Comparison of ENCODE assay signal across 8 mouse cellular contexts in genomic region chr11:119190498-119190897, GRCm38 (mm10). TPM values are rescaled to one million over a fixed set of nuclear protein-coding genes. Genes with fewer than 3 reads are reported as not detected.
DNase-seq lines count a peak whose midpoint lies in the region; ATAC-seq and TF ChIP-seq lines count a peak whose summit lies in the region.

No protein-coding gene starts in this region.

- no peak for TF ChIP-seq POLR2A in limb, embryonic 14.5 days (IDR thresholded peaks at IDR 0.05; ENCODE audit: borderline replicate concordance, extremely low read depth, insufficient read depth, insufficient read length)

- ATAC-seq in intestine, embryonic 16.5 days: peak; percentile 53
- peak; percentile 76 for ATAC-seq in limb, embryonic 14.5 days (ENCODE audit: low FRiP score, low read depth)
- ATAC-seq in monocyte, adult 5-6 weeks (replicated peaks; ENCODE audit: insufficient number of reproducible peaks, low FRiP score, low TSS enrichment, poor library complexity, severe bottlenecking): peak; percentile 77

- no peak overlapping the region for H3K4me3 ChIP-seq in intestine, embryonic 16.5 days (ENCODE audit: low read length)
- no peak overlapping the region for H3K4me3 ChIP-seq in limb, embryonic 14.5 days (replicated peaks; ENCODE audit: low read length)

- DNase-seq in 3T3-L1 (ENCODE audit: low read depth, low spot score): peak; percentile 92
- peak; percentile 60 for DNase-seq in T-cell, adult 2 months (ENCODE audit: low spot score)
- DNase-seq in embryo, embryonic 10 days (ENCODE audit: low spot score): peak; percentile 73
- DNase-seq in heart, adult 11 months: peak; percentile 95
- peak; percentile 76 for DNase-seq in limb, embryonic 14.5 days (ENCODE audit: low spot score)
- peak; percentile 81 for DNase-seq in splenic B cell, adult 2 months (ENCODE audit: low read depth, low spot score)

- H3K9me3 ChIP-seq in intestine, embryonic 16.5 days (ENCODE audit: control insufficient read depth, low read length): no peaks in the 10 kb centered on the region
- H3K9me3 ChIP-seq in limb, embryonic 14.5 days (ENCODE audit: control insufficient read depth, low read length): no peaks in the 10 kb centered on the region

- no peaks in the 10 kb centered on the region for H3K27me3 ChIP-seq in intestine, embryonic 16.5 days (replicated peaks; ENCODE audit: control insufficient read depth, insufficient read depth, low read length)
- no peaks in the 10 kb centered on the region for H3K27me3 ChIP-seq in limb, embryonic 14.5 days (ENCODE audit: control insufficient read depth, insufficient read depth, low read length)
- no peaks in the 10 kb centered on the region for H3K27me3 ChIP-seq in splenic B cell, adult 2 months (ENCODE audit: control insufficient read depth, insufficient read depth, low read length, poor library complexity, severe bottlenecking)

- no peak overlapping the region for H3K4me2 ChIP-seq in intestine, embryonic 16.5 days (ENCODE audit: low read depth, low read length)
- H3K4me2 ChIP-seq in limb, embryonic 14.5 days (replicated peaks; ENCODE audit: low read depth, low read length, severe bottlenecking): no peak overlapping the region

- WGBS in intestine, embryonic 16.5 days: 18% methylated on average over 11 of the region's 11 CpGs
- 28% methylated on average over 10 of the region's 11 CpGs for WGBS in limb, embryonic 14.5 days

- H3K9ac ChIP-seq in intestine, embryonic 16.5 days (ENCODE audit: low read depth, low read length): 0 out of 2 replicates have a peak overlapping the region, but pooled peaks have one; percentile 33
- H3K9ac ChIP-seq in limb, embryonic 14.5 days (ENCODE audit: low read depth, low read length, severe bottlenecking): no peak overlapping the region; the same call in 1 of the 2 replicates

- H3K27ac ChIP-seq in intestine, embryonic 16.5 days (ENCODE audit: low read length): no peak overlapping the region
- H3K27ac ChIP-seq in limb, embryonic 14.5 days (replicated peaks; ENCODE audit: low read depth, low read length): no peak overlapping the region

- peaks cover 40% of the 10 kb centered on the region for H3K4me1 ChIP-seq in intestine, embryonic 16.5 days (ENCODE audit: control insufficient read depth, insufficient read depth, low read length)
- H3K4me1 ChIP-seq in limb, embryonic 14.5 days (ENCODE audit: control insufficient read depth, insufficient read depth, low read length): peaks cover 30% of the 10 kb centered on the region

- no peaks in the 10 kb centered on the region for H3K36me3 ChIP-seq in intestine, embryonic 16.5 days (ENCODE audit: control insufficient read depth, insufficient read depth, low read length)
- H3K36me3 ChIP-seq in limb, embryonic 14.5 days (ENCODE audit: control insufficient read depth, insufficient read depth, low read length): peaks cover 3% of the 10 kb centered on the region; the same call in 1 of the 2 replicates
- no peaks in the 10 kb centered on the region for H3K36me3 ChIP-seq in splenic B cell, adult 2 months (ENCODE audit: control insufficient read depth, insufficient read depth, low read length, poor library complexity, severe bottlenecking)

RNA-seq across cellular contexts. Expression of gene Tbc1d16, which starts 37.8 kb away (rescaled TPM):
- polyA plus RNA-seq in intestine, embryonic 16.5 days (2015; fragmentation: Nextera tagmentation; extraction: Ambion mirVana): 11.0 and 12.7 TPM in 2 replicates
- polyA plus RNA-seq in limb, embryonic 14.5 days (2012; rRNA removed): 29.2 and 34.4 TPM in 2 replicates
- polyA plus RNA-seq in limb, embryonic 14.5 days (2014; fragmentation: Nextera tagmentation; extraction: Ambion mirVana): 16.3 and 16.7 TPM in 2 replicates
- 0.21 to 0.86 TPM (median 0.49 TPM) in 3 replicates for total RNA-seq in monocyte, adult 5-6 weeks (2017)

RNA-seq across cellular contexts. Expression of gene Ccdc40, which starts 37.9 kb away (rescaled TPM):
- polyA plus RNA-seq in intestine, embryonic 16.5 days (2015; fragmentation: Nextera tagmentation; extraction: Ambion mirVana): 1.4 and 2.8 TPM in 2 replicates
- polyA plus RNA-seq in limb, embryonic 14.5 days (2012; rRNA removed): 2.5 and 3.1 TPM in 2 replicates
- 2.1 and 2.7 TPM in 2 replicates for polyA plus RNA-seq in limb, embryonic 14.5 days (2014; fragmentation: Nextera tagmentation; extraction: Ambion mirVana)
- 0.96 to 2.3 TPM (median 1.8 TPM) in 3 replicates for total RNA-seq in monocyte, adult 5-6 weeks (2017)
